Mouse (Mus musculus): ENCODE measurements around the gene Olfr1243.
"Not testable (repeated sequence)": the region's sequence is repeated elsewhere in the genome, so short reads cannot be mapped to it uniquely, and the experiment has no call there.

The Olfr1243 gene

DNA sequence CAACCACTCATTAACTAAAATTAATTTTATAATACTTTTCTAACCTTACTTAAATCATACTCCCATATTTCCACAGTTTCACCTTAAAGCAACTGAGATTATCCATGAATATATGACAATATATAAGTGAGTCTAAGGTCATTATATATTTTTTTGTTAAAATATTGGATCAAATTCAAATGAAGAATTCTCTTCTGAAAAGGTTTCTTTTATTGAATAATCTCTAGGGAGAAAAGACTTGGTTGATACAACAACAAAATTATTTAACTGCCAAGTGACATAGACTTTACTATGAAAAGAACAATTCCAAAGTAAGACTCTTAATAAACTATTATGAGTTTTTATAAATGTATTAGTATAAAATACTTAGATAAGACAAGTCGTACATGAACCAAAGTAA lies at the start of gene Olfr1243:
Gene Olfr1243, minus strand, starts transcription at position 101 of the 400 bp plus-strand sequence.
- DNase-seq, result no peak

GRCm38 (mm10) chr2:89578347-89578746 lies 47.1 kb upstream of the Olfr1243 start, which contains the start of gene Olfr1245:
Olfr1245 (minus strand) TSS chr2:89578447.
- no peak for DNase-seq

GRCm38 (mm10) chr2:89562706-89563105 lies 31.4 kb upstream of the Olfr1243 start:
- not testable (repeated sequence) for DNase-seq

- DNase-seq, result no peak
These were observed 13.2 kb upstream of the Olfr1243 start for GRCm38 (mm10) chr2:89544516-89544915.

DNA sequence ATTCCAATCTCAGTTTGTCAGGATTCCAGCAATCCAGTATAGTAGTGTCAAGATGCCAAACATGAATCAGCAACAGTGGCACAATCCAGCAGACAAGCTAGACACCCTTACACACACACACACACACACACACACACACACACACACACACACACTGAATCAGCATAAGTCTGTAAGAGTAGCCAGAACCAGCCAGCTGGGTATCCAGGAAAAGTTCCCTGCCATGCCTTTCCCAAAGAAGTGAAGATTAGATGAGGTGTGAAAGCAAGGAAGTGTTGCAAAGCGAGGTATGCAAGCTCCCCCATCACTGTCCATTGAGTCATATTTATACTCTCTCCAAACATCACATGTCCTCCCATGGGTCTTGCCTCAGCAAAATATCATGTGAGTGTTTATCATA lies 8.6 kb upstream of the Olfr1243 start:
- no peak for DNase-seq

GRCm38 (mm10) chr2:89498235-89498634 lies 33.1 kb downstream of the Olfr1243 start, which contains the start of gene Olfr1242:
Olfr1242 (minus strand) TSS chr2:89498335.
- no peak for DNase-seq

DNA sequence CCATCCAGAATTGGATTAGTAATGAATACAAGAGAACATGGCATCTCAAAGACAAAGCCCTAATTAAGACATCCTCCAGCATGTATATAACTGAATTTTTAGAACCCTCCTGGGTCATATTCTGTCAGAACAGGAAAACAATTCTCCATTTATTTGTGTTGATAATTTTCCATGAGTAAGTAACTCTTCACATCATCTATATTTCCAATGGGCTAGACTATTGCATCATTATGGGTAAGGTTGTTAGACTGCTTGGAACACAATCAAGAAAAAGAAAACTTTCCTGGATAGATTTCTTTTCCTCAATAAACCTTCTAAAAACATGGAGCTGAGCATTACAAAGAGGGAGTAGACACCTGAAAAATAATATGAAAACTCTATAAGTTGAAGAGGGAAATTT lies 44.3 kb downstream of the Olfr1243 start, which contains the start of gene Olfr1241:
Gene Olfr1241, minus strand, starts transcription at position 101 of the 400 bp plus-strand sequence.
- no peak for DNase-seq

Measured in cerebellum, adult 9-10 months (tissue).